Mouse (Mus musculus) lung, postnatal 36 days (tissue): ENCODE measurements at regions not wholly inside any gene's neighbourhood (a gene's known extent, or its start where the extent isn't known, plus 50 kb on each side); places are given as distances from the start of the nearest gene placed in this dataset.

Source experiments
- DNase-seq: peaks from one replicate; pipeline ENCODE4 v3.0.0; 2022; ENCODE audit warnings: mixed read lengths

- no peak for DNase-seq
These were observed 177.9 kb downstream of the Rassf9 start for GRCm38 (mm10) chr10:102689966-102690365.

- DNase-seq = no peak
These were observed 174.8 kb downstream of the Rassf9 start for GRCm38 (mm10) chr10:102686667-102687397.

- no peak for DNase-seq
These were observed 173.9 kb downstream of the Rassf9 start for GRCm38 (mm10) chr10:102685833-102686434.

GRCm38 (mm10) chr10:102667359-102667758 is 155.3 kb downstream of the Rassf9 start:
- DNase-seq = no peak

GRCm38 (mm10) chr10:102659683-102660082 is 147.7 kb downstream of the Rassf9 start:
- DNase-seq = no peak

GRCm38 (mm10) chr10:102636507-102636906 is 124.5 kb downstream of the Rassf9 start:
- DNase-seq = no peak

- DNase-seq = no peak
These were observed 121.4 kb downstream of the Rassf9 start for GRCm38 (mm10) chr10:102633438-102633837.

- no peak for DNase-seq
These were observed 116.6 kb downstream of the Rassf9 start for GRCm38 (mm10) chr10:102628609-102629008.

- DNase-seq = no peak
These were observed 111.9 kb downstream of the Rassf9 start for GRCm38 (mm10) chr10:102623895-102624294.

GRCm38 (mm10) chr10:102622583-102623008 is 110.6 kb downstream of the Rassf9 start:
- no peak for DNase-seq

- no peak for DNase-seq
These were observed 106.7 kb downstream of the Rassf9 start for GRCm38 (mm10) chr10:102618711-102619110.

- DNase-seq = no peak
These were observed 104.1 kb downstream of the Rassf9 start for GRCm38 (mm10) chr10:102615962-102616595.
